Mouse (Mus musculus): ENCODE data around the gene Ctbp1.

Ctbp1 gene

DNA sequence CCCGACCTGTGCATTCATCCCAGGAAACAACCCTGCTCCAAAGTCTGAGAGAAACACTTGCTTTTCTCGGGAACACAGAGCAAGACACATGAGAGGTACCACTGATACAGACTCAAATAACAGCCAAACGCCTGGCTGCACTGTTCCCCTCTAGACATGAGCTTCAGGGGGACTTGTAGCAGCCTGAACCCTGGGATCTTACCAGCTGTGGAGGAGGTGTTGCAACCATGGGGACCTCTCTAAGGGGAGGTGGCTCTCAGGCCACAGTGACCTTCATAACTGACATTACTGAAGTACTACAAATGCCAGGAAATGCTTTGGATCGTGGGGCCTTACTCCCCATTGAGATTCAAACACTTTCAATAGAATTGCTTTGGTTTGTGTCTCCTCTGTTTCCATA is 60.1 kb downstream of the Ctbp1 start:
- intact Hi-C loops (cut with DNase I), result no loop called here

DNA sequence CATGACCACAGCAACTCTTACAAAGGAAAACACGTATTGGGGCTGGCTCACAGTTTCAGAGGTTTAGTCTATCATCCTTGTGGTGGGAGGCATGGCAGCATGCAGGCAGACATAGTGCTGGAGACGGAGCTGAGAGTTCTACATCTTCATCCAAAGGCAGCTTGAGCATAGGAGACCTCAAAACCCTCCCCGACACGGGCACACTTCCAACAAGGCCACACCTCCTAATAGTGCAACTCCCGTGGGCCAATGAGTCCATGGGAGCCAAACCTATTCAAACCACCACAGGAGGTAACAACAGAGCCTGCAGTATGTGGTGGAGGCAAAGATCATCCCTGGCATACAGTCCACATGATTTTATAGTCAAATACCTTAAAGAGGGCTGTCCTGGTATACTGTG is 63.5 kb downstream of the Ctbp1 start:
- intact Hi-C loops (cut with DNase I), result no loop called here

GRCm38 (mm10) chr5:33210515-33210914 is 64.3 kb downstream of the Ctbp1 start:
- intact Hi-C loops (cut with DNase I), result no loop called here

DNA sequence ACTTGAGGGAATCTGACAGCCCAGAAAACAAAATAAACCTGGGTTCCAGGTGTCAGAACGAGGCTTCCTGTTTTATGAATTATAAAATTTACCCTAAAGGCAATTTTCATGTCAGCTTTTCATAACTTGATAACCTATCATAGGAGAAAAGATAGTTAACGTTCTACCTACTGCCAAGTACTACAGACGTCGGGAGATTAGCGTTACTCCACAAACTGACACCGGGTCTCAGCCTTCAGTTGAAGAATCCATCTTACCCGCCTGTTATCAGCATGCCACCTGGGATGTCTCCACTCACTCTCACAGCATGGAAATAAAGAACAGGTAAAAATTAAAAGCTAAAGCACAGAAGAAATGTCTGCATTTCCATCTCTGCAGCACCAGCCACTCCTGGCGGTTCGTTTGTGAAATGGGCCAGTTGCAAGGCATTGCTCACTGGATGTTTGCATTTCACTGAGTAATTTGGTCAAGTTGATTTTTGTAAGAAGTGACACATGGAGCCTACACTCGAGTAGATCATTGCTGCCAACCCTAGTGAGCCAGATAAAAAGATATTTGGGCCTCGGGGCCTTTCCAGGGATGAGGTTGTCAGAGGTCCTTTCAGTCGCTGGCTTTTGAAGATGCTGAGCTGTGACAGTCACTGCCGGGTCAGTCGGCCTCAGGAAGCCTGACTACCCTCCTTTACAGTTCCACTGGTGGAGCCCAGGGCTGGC is 66.1 kb downstream of the Ctbp1 start:
- intact Hi-C loops (cut with DNase I), result loop anchor here (5.0 kb wide), 1 partner anchor 164 kb away; no protein-coding TSS in a partner anchor

GRCm38 (mm10) chr5:33207136-33207535 is 67.7 kb downstream of the Ctbp1 start:
- intact Hi-C loops (cut with DNase I), result loop anchor here (5.0 kb wide), 1 partner anchor 165 kb away; no protein-coding TSS in a partner anchor

- intact Hi-C loops (cut with DNase I), result loop anchor here (5.0 kb wide), 1 partner anchor 166 kb away; no protein-coding TSS in a partner anchor
These were observed 68.5 kb downstream of the Ctbp1 start for GRCm38 (mm10) chr5:33206328-33206727.

- intact Hi-C loops (cut with DNase I), result loop anchor here (5.0 kb wide), 1 partner anchor 68 kb away; the partner anchor contains the start of gene Ctbp1
These were observed 70.5 kb downstream of the Ctbp1 start for GRCm38 (mm10) chr5:33204284-33204683.

- intact Hi-C loops (cut with DNase I), result loop anchor here (5.0 kb wide), 1 partner anchor 69 kb away; the partner anchor contains the start of gene Ctbp1
These were observed 71.0 kb downstream of the Ctbp1 start for GRCm38 (mm10) chr5:33203691-33204242.

- intact Hi-C loops (cut with DNase I), result loop anchor here (5.0 kb wide), 1 partner anchor 69 kb away; the partner anchor contains the start of gene Ctbp1
These were observed 71.6 kb downstream of the Ctbp1 start for GRCm38 (mm10) chr5:33203171-33203565.

DNA sequence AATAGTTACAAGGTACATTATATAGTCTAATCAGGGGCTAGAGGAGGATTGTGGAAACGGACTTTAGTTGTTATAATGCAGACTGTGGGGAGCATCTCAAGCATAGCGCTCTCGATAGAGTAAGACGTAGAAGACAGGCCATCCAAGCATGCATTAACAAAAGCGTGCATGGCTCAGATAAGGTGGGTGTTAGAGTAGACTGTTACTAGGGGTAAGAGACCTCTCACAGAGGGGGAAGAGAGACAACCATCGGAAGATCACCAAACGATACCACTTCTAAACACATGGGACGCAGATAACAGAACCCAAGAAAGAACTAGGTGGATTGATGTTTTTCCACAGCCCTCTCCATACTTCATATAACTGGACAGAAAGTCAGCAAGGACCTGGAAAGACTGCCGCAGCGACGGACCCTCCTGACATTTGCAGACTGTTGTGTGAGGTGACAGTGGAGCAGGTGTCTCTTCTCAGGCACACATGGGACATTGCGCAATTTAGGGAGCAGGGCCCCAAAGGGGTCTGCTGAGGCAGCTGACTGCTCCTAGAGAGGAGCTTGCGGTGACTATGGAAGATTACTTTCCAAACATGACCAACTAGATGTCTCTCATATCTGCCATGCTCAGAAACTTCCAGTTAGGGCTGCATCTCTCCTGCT is 72.2 kb downstream of the Ctbp1 start:
- intact Hi-C loops (cut with DNase I), result loop anchor here (5.0 kb wide), 1 partner anchor 70 kb away; the partner anchor contains the start of gene Ctbp1

GRCm38 (mm10) chr5:33201697-33202096 is 73.1 kb downstream of the Ctbp1 start:
- intact Hi-C loops (cut with DNase I), result loop anchor here (5.0 kb wide), 1 partner anchor 71 kb away; the partner anchor contains the start of gene Ctbp1

GRCm38 (mm10) chr5:33200071-33200470 is 74.7 kb downstream of the Ctbp1 start:
- intact Hi-C loops (cut with DNase I), result loop anchor here (5.0 kb wide), 1 partner anchor 72 kb away; the partner anchor contains the start of gene Ctbp1
